Mouse (Mus musculus): ENCODE results near the gene Alyref2.

GRCm38 (mm10) chr1:171499856-171500255 lies 3.4 kb upstream of the Alyref2 start:
- TF ChIP-seq HCFC1 (IDR thresholded peaks at IDR 0.05; ENCODE audit: borderline replicate concordance, insufficient read depth, low read length), result no peak
- no peak for TF ChIP-seq CHD2 (IDR thresholded peaks at IDR 0.05; ENCODE audit: low read depth, low read length)
- TF ChIP-seq ZC3H11A (IDR thresholded peaks at IDR 0.05; ENCODE audit: borderline replicate concordance, low read depth, low read length), result no peak
- TF ChIP-seq ZNF384 (IDR thresholded peaks at IDR 0.05; ENCODE audit: low read depth, low read length), result no peak
- no peak for TF ChIP-seq MAFK (IDR thresholded peaks at IDR 0.05; ENCODE audit: insufficient read depth, low read depth, low read length)

All from ES-E14 (cell line).